Mouse (Mus musculus) myocyte (in vitro differentiated cells): ENCODE data around the gene Sox9.

Experiments used
- MAX ChIP-seq: IDR thresholded peaks from one replicate; pipeline ENCODE4 v1.6.1; 2011; ENCODE audit warnings: low read depth, mild to moderate bottlenecking, control low read depth
- MYOG ChIP-seq, 3 experiments: IDR thresholded peaks; one replicate each; pipeline ENCODE4 v1.6.1; 2011; ENCODE audit warnings: control low read depth in 2 of 3, low read depth in 2 of 3, mild to moderate bottlenecking in 2 of 3; ENCODE audit not compliant: insufficient read length in 2 of 3, control insufficient read depth in 1 of 3, insufficient read depth in 1 of 3
- POLR2A ChIP-seq: IDR thresholded peaks from one replicate; pipeline ENCODE4 v1.6.1; 2011; ENCODE audit warnings: low read depth, mild to moderate bottlenecking, control low read depth, moderate library complexity; ENCODE audit not compliant: insufficient read length
- REST ChIP-seq: IDR thresholded peaks from one replicate; pipeline ENCODE4 v1.6.1; 2011; ENCODE audit warnings: mild to moderate bottlenecking, control low read depth, moderate library complexity; ENCODE audit not compliant: insufficient read depth, insufficient read length
- SRF ChIP-seq: IDR thresholded peaks from one replicate; pipeline ENCODE4 v1.6.1; 2011; ENCODE audit warnings: low read depth; ENCODE audit not compliant: control insufficient read depth, insufficient read length
- TCF12 ChIP-seq: IDR thresholded peaks from one replicate; pipeline ENCODE4 v1.6.1; 2011; ENCODE audit warnings: mild to moderate bottlenecking, control low read depth; ENCODE audit not compliant: poor library complexity, insufficient read depth, severe bottlenecking
- USF1 ChIP-seq: IDR thresholded peaks from one replicate; pipeline ENCODE4 v1.6.1; 2011; ENCODE audit warnings: low read depth, mild to moderate bottlenecking, control low read depth, moderate library complexity

DNA sequence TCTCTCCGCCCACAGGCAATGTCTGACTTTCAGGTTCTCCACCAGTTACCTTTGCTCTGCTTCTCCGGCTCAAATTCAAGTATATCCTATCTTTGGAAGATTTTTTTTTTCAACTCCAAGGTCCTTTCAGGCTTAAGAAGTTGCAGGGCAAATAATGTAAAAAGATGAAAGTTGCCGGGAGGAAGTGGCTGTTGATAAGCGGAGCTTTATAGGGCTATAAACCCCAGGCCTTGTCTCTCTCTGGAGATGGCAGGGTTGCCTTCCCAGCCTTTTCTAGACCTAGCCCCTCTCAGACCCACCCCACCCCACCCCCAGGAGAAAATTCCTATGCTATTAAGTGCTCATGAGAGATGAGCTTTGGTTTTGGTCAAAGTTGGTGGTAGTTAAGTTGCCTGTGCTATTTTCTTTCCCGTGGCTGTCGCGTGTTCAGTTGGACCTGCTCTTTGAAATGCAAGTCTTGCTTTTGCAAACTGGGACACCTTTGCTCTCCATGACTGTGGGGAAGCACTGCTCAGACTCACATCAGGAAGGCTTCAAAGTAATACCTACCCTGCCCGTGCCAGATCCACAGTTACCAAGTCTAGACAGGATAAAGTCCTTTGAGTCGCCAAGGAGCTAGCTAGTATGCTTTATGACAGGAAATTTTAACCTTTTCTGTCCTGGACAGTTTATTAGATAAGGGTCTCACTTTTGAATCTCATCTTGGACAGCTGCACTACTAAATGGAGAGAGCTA, 46.7 kb downstream of the Sox9 start:
- no peak for TF ChIP-seq POLR2A
- no peak for TF ChIP-seq TCF12
- no peak for TF ChIP-seq REST
- no peak for TF ChIP-seq MYOG (IDR thresholded peaks at IDR 0.05; ENCODE audit: control insufficient read depth in 1 of 3, insufficient read depth in 1 of 3, insufficient read length in 2 of 3, low read depth in 2 of 3)
- TF ChIP-seq USF1 = no peak
- TF ChIP-seq SRF = no peak
- no peak for TF ChIP-seq MAX
